Mouse (Mus musculus) c-Kit-negative CD71-positive TER-119-positive erythroid progenitor cells, embryonic 14.5 days (primary cell): Measurements from ENCODE around the gene Adssl1.

Experiments
- DNase-seq: peaks from one replicate; pipeline ENCODE4 v3.0.0-alpha.2; 2013; ENCODE audit warnings: low read depth, low spot score

Adssl1 gene

GRCm38 (mm10) chr12:112621900-112622299 is 2.1 kb downstream of the Adssl1 start:
- DNase-seq = no peak

- no peak for DNase-seq
These were observed 3.9 kb downstream of the Adssl1 start for GRCm38 (mm10) chr12:112623742-112624141.

DNA sequence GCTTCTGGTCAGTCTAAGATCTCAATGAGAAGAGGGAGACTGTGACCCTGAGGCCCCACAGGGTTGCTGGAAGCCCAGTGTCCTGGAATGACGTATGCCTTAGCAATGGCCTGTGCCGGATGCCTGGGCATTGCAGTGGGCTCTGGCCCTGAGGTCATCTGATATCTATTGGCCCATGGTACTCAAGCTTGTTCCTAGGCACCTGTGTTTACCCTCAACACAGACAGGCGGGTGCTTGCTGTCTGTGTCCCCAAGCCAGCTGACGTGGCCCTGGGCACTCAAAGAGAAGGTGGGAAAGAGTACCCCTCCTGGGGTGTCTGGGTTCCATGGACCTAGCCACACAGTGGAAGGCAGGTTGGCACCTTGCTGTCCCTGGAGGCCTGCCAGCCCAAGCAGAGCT is 5.9 kb downstream of the Adssl1 start:
- no peak for DNase-seq

DNA sequence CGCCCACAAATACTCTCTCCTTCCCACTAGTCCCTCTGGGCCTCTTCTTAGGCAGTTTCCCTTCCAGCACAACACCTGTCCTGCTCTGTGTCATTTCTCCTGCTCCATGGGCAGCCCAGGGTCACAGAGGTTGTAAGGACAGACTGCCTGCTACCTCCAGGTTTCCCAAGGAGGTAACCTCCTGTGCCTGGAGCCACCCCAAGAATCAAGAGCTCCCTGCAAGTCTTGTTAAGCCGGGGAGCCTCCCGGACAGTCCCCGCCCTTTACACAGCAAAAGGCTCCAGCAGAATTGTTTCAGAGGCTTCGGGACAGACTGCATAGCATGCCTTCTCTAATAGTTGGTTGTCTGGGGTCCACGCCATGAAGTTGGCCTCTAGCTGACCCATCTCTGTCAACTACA is 6.6 kb downstream of the Adssl1 start:
- DNase-seq = no peak

DNA sequence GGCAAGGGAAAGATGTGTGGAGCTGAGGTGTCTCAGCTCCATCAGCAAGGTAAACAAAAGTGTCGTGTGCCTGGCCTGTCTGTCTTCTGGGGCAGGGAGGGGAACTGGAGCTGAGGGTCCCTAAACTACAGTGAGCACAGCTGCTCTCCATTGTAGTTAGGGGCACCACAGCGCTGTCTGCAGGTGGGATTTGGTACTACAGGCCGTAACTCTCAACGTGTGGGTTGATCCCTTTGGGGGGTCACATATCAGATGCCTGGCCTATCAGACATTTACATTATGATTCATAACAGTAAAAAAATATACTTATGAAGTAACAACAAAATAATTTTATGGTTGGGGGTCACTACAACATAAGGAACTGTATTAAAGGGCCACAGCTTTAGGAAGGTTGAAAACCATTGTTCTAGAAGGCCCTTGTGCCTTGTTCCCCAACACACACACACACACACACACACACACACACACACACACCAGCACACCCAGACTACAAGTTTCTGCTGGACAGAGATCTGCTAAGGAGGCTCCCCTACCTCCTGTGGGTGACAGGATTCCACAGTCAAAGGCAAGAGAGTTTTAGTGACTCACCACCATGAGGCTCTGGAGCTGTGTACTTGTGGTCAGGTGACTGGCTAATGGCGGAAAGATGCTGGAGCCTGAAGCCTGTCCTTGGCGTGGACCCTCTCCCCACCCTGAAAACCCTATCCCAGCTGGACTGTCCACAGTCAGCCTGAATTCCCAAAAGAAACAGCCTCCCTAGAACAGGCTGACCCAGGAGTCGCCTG is 7.4 kb downstream of the Adssl1 start:
- DNase-seq = no peak

DNA sequence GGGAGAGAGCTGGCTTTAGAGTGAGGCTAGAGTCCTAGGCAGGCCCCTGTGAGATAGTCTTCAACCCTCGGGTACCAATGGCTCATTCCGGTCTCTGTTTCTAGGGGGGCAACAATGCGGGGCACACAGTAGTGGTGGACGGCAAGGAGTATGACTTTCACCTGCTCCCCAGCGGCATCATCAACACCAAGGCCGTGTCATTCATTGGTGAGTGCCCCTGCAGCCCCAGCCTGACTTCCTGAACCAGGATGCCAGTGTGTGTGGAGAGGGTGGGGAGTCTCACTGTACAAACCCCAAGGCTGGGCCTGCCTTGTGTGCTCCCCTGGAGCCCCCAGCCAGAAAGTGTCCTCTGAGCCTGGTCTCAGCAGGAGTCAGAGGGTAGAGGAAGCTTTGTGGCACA is 8.4 kb downstream of the Adssl1 start:
- DNase-seq = no peak

GRCm38 (mm10) chr12:112628928-112629721 is 9.3 kb downstream of the Adssl1 start:
- no peak for DNase-seq

GRCm38 (mm10) chr12:112630029-112630428 is 10.2 kb downstream of the Adssl1 start:
- DNase-seq = no peak

DNA sequence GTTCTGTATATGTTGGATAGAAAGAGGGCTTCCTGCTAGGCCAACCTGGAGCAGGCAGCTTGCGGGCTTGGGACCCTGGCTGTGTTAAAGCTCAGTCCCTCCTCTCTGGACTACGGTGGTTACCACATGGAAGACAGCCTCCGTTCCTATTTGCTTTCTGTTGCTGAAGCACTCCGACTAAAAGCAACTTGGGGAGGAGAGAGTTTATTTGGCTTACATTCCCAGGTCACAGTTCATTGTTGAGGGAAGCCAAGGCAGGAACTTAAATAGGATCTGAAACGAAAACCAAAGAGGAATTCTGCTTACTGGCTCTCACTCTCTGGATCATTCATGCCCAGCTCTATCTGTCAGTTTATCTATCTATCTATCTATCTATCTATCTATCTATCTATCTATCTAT is 11.0 kb downstream of the Adssl1 start:
- DNase-seq = no peak

DNA sequence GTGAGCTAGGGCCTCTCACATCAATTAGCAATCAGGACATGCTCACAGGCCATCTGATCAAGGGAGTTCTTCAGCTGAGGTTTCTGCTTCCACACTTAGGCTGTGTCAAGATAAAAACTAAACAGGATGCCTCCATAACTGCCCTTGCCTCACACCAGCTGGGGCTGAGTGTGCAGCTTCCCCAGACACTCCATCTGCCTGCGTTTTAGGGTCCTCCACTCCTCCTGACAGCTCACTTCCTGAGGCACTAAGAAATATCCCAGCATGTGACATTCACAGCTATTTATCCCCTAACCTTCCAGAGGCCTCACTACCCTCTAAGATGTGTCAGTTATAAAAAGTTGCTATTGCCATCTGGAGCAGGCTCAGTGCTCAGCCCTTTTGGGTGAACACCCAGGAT is 11.6 kb downstream of the Adssl1 start:
- DNase-seq = no peak

DNA sequence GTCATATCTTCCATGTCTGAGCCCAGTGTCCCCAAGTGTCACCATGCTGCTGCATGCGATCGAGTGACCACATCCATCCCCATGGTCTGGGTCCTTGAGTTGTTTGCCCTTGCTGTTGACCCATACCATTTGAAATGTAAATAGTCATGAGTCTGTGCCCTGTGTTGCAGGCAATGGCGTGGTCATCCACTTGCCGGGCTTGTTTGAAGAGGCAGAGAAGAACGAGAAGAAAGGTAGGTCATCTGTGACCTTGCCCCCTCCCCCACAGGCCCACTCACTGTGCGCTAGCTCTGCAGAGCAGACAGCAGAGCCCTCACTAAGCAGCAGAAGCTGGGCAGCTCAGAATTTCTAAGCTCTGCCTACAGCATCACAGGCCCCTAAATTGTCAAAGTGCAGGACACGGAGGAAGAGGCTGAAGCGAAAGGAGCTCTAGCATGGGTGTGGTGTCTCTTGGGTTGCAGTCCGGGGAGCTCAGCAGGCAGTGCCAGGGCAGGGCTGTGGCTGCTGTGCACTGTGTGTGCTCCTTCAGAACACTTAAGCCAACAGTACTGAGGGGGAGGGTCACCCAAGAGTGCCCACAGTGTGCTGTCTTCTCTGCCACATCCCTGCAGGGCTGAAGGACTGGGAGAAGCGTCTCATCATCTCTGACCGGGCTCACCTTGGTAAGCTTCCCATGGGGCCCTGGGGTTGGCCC is 12.4 kb downstream of the Adssl1 start:
- DNase-seq = no peak

DNA sequence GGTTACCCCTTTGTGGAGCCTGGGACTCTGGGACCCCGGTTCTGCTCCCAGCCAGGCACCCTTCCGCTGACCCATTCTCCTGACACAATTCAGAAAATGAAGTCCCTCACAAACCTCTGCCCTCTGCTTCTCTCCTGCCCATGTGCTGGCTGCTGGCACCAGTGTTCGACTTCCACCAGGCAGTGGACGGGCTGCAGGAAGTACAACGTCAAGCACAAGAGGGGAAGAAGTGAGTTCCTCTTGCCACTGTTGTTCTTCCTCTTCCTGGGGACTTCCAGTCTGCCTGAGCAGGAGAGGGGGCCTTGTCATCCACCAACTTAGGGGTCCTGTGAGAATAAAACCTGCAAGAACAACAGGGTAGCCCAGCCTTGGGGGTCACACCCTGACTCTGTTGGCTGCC is 13.1 kb downstream of the Adssl1 start:
- DNase-seq = no peak

DNA sequence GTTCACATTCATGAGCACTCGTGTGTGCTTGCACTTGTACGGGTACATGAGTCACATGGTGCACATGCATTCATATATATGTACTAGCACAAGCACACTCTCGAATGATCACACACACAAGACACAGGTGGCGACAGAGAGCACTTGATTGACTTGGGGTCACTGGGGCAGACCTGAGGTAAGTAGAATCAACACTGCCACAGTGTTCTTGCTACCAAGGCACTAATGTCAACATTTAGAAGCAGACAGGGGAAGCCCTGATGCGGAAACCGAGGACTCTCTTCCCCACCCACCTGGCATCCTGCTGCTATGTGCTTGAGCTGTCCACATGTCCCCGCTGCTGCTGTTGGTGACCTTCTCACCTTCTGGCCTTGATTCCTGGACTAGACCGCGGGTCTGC is 13.8 kb downstream of the Adssl1 start:
- no peak for DNase-seq

GRCm38 (mm10) chr12:112639526-112639925 is 19.7 kb downstream of the Adssl1 start:
- DNase-seq = no peak

GRCm38 (mm10) chr12:112643126-112643525 is 23.3 kb downstream of the Adssl1 start:
- no peak for DNase-seq

- peak; percentile 87 for DNase-seq
These were observed 24.5 kb downstream of the Adssl1 start, which contains the start of gene Siva1 for GRCm38 (mm10) chr12:112644180-112644854. Gene Siva1 (plus strand): TSS chr12:112644679.

- no peak for DNase-seq
These were observed 25.1 kb downstream of the Adssl1 start for GRCm38 (mm10) chr12:112644855-112645506.

DNA sequence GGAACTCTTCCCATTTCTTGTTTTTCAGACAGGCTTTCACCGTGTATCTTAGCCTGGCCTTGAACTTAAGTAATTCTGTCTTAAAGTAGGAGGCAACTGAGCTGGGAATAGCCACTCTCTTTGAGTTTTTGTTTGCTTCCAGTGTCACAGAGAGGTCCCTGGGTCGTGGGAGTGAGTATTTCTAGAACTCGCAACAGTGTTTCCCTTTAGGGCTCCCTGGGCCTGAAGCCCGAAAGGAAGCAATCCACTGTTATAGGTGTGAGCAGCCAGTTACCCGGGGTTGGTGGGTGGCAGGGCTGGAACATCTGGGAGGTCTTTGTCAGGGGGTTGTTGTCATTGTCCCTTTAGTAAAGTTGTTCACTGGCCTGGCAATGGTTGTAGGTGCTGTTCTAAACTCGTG is 26.3 kb downstream of the Adssl1 start:
- no peak for DNase-seq

GRCm38 (mm10) chr12:112648081-112648480 is 28.2 kb downstream of the Adssl1 start:
- no peak for DNase-seq

DNA sequence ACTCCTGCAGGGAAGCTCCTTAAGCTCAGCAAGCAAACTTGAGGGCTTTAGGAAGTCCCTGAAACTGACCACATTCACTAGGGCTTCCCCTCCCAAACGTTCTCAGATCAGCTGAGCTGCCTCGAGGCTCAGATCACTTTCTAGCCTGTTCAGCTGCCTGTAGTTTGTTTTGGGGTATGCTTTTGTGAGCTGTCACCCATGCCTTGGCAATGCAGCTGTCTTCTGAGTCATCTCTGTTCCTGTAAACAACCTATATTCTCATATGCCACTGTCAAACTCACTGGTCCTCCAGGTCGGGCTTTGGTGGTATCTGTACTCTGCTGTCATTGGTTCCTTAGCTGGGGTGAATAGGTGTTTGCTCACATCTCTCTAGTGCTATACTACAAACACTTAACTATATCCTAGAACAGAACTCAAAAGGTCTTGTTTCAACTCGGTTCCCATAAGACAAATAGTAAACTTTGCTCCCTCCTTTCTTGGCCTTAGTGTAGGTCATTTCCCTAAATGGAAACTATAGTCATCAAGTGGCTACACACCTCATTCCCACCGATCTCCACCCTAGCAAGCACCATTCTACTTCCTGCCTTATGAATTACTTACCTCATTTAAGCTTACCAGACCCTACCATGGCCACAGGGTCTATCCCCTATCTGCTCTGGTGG is 32.1 kb downstream of the Adssl1 start:
- DNase-seq = no peak
